Mouse (Mus musculus) liver, embryonic 14.5 days (tissue): ENCODE measurements around the gene Ccr9.

ENCODE experiments used
- CTCF ChIP-seq: IDR thresholded peaks from 2 replicates; pipeline ENCODE4 v1.5.1; 2016; ENCODE audit warnings: antibody characterized with exemption, low read depth, control low read depth
- EP300 ChIP-seq: IDR thresholded peaks from 2 replicates; pipeline ENCODE4 v1.6.1; 2016; ENCODE audit warnings: antibody characterized with exemption, low read depth

DNA sequence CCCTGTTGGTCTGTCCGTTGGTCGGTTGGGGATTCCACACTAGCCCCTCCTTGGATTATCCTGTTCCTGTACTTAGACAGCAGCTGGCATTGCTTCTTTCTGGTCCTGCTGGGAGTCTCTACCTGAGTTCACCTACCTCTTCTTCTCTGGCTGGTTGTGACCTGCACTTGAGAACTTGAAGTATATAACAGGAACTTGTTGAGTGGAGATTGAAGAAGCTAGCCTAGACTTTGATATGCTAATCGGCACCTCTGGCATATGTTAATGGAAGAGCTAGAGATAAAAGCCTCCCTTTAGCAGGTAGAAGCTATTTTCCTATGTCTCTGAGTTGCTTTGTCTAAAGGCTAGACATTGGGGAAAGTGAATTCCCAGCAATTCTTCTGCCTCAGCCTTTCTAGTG, 53.0 kb downstream of the Ccr9 start:
- TF ChIP-seq EP300: no peak
- no peak for TF ChIP-seq CTCF
